Comparison of ENCODE assay signal across 8 mouse cellular contexts in genomic region chr10:22776007-22776698, GRCm38 (mm10). TPM values are rescaled to one million over a fixed set of nuclear protein-coding genes. Genes with fewer than 3 reads are reported as not detected.
A peak's percentile ranks its signal among the peaks of the same experiment; 100 is the strongest.
DNase-seq lines count a peak whose midpoint lies in the region; ATAC-seq and TF ChIP-seq lines count a peak whose summit lies in the region.
"Had no signal": no experiment of that assay in that cellular context is flagged by ENCODE, and none has a peak within 500 bp of the region (broad histone marks: within the 10 kb centered on the region; RNA-seq: fewer than 3 reads in every experiment).

No protein-coding gene starts in this region.

- H3K27ac ChIP-seq in forebrain, embryonic 14.5 days (ENCODE audit: low read depth, low read length): no peak overlapping the region
- no peak overlapping the region for H3K27ac ChIP-seq in stomach, postnatal 0 days (replicated peaks)

- no peak for TF ChIP-seq EP300 in stomach, postnatal 0 days (optimal IDR thresholded peaks at IDR 0.05)

- WGBS in forebrain, embryonic 14.5 days: 9% methylated on average over 7 of the region's 7 CpGs
- 13% methylated on average over 7 of the region's 7 CpGs for WGBS in stomach, postnatal 0 days

- no peaks in the 10 kb centered on the region for H3K36me3 ChIP-seq in forebrain, embryonic 14.5 days (ENCODE audit: control insufficient read depth, insufficient read depth, low read length)
- no peaks in the 10 kb centered on the region for H3K36me3 ChIP-seq in stomach, postnatal 0 days (ENCODE audit: control insufficient read depth, insufficient read depth, low read length)

- H3K4me1 ChIP-seq in forebrain, embryonic 14.5 days (ENCODE audit: control insufficient read depth, insufficient read depth, low read length): no peaks in the 10 kb centered on the region
- no peaks in the 10 kb centered on the region for H3K4me1 ChIP-seq in stomach, postnatal 0 days (replicated peaks; ENCODE audit: control insufficient read depth, insufficient read depth)

- peak overlapping the region; percentile 29; the same call in 1 of the 2 replicates for H3K9ac ChIP-seq in forebrain, embryonic 14.5 days (ENCODE audit: low read length)
- no peak overlapping the region for H3K9ac ChIP-seq in stomach, postnatal 0 days (ENCODE audit: low read length)

- peak; percentile 44 for DNase-seq in thymus, postnatal 4 days
- DNase-seq in thymus, postnatal 36 days: no peak
- DNase-seq in c-Kit-positive CD71-negative TER-119-negative erythroid progenitor cells, embryonic 14.5 days (ENCODE audit: low read depth): peak; percentile 25
- peak; percentile 76 for DNase-seq in forebrain, embryonic 14.5 days (ENCODE audit: low spot score)
- peak; percentile 16 to 75 for DNase-seq in layer of hippocampus, adult 18-20 months (ENCODE audit: low spot score in 2 of 2)
- peak; percentile 23 to 52 for DNase-seq in lung, postnatal 4 days
- DNase-seq in stomach, postnatal 0 days (ENCODE audit: low spot score): peak; percentile 65

- no peak overlapping the region for H3K4me3 ChIP-seq in forebrain, embryonic 14.5 days (ENCODE audit: low read depth, low read length)
- H3K4me3 ChIP-seq in stomach, postnatal 0 days (ENCODE audit: low read depth, low read length): no peak overlapping the region
- H3K4me3 ChIP-seq: myocyte had no signal

- TF ChIP-seq CTCF in stomach, postnatal 0 days (IDR thresholded peaks at IDR 0.05; ENCODE audit: low read depth): peak; percentile 77

- peak; percentile 78 for ATAC-seq in forebrain, embryonic 14.5 days
- no peak for ATAC-seq in stomach, postnatal 0 days (ENCODE audit: low FRiP score, low TSS enrichment)

- no peaks in the 10 kb centered on the region for H3K9me3 ChIP-seq in forebrain, embryonic 14.5 days (replicated peaks; ENCODE audit: control insufficient read depth, low read length)
- H3K9me3 ChIP-seq in stomach, postnatal 0 days (ENCODE audit: control insufficient read depth, low read length): no peaks in the 10 kb centered on the region

- H3K4me2 ChIP-seq in forebrain, embryonic 14.5 days (ENCODE audit: low read length): no peak overlapping the region
- no peak overlapping the region for H3K4me2 ChIP-seq in stomach, postnatal 0 days (replicated peaks; ENCODE audit: low read depth)

- no peaks in the 10 kb centered on the region for H3K27me3 ChIP-seq in forebrain, embryonic 14.5 days (replicated peaks; ENCODE audit: control insufficient read depth, insufficient read depth, low read length)
- H3K27me3 ChIP-seq in stomach, postnatal 0 days (ENCODE audit: control insufficient read depth, insufficient read depth, low read length): no peaks in the 10 kb centered on the region

RNA-seq across cellular contexts. Expression of gene Tcf21, which starts 43.8 kb away (rescaled TPM):
- polyA plus RNA-seq in forebrain, embryonic 14.5 days (2014; fragmentation: Nextera tagmentation; extraction: Ambion mirVana): 0.32 and 0.57 TPM in 2 replicates
- total RNA-seq in layer of hippocampus, adult 18-20 months (2021): not detected
- 95.3 and 95.5 TPM in 2 replicates for polyA plus RNA-seq in stomach, postnatal 0 days (2015; fragmentation: Nextera tagmentation; extraction: Ambion mirVana)
- polyA plus RNA-seq: myocyte had no signal

RNA-seq across cellular contexts. Expression of gene Tbpl1, which starts 44.4 kb away (rescaled TPM):
- polyA plus RNA-seq in forebrain, embryonic 14.5 days (2014; fragmentation: Nextera tagmentation; extraction: Ambion mirVana): 108 and 121 TPM in 2 replicates
- 10 to 100 TPM; 63.9 to 66.5 TPM for total RNA-seq in layer of hippocampus, adult 18-20 months (2021)
- 26.7 and 30.4 TPM in 2 replicates for polyA plus RNA-seq in stomach, postnatal 0 days (2015; fragmentation: Nextera tagmentation; extraction: Ambion mirVana)

Comparison
In these comparisons a context has a peak if more than half of its experiments do, and no peak if none do; other contexts are left out.
1. DNase-seq: peak in thymus, postnatal 4 days (single experiment), c-Kit-positive CD71-negative TER-119-negative erythroid progenitor cells, embryonic 14.5 days (single experiment), forebrain, embryonic 14.5 days (single experiment), layer of hippocampus, adult 18-20 months (2 of 2), lung, postnatal 4 days (2 of 2) and stomach, postnatal 0 days (single experiment); none in thymus, postnatal 36 days (0 of 2).
2. RNA of gene Tcf21, which starts 43.8 kb away (polyA plus RNA-seq): 95.3 to 95.5 TPM in stomach, postnatal 0 days; 0.32 to 0.57 TPM in forebrain, embryonic 14.5 days; every median in the first group is over 10 times any median in the second.